Mouse (Mus musculus) ES-Bruce4 (cell line): Measurements from ENCODE around the gene Pde1c.

Experiments used
- CTCF ChIP-seq: IDR thresholded peaks from one replicate; pipeline ENCODE4 v1.8.1; 2011; ENCODE audit warnings: low read depth, low read length
- POLR2A ChIP-seq: IDR thresholded peaks from one replicate; pipeline ENCODE4 v1.8.1; 2011; ENCODE audit warnings: low read length; ENCODE audit not compliant: insufficient read depth

- TF ChIP-seq CTCF (no peak), POLR2A (no peak)
Observed at GRCm38 (mm10) chr6:56335811-56336446, 233.0 kb downstream of the Pde1c start.
